ENCODE assay signal across 11 mouse cellular contexts in genomic region chr11:87367865-87368580, GRCm38 (mm10). TPM values are rescaled to one million over a fixed set of nuclear protein-coding genes. Genes with fewer than 3 reads are reported as not detected.
DNase-seq lines count a peak whose midpoint lies in the region; ATAC-seq and TF ChIP-seq lines count a peak whose summit lies in the region.
"Had no signal": no experiment of that assay in that cellular context is flagged by ENCODE, and none has a peak within 500 bp of the region (broad histone marks: within the 10 kb centered on the region; RNA-seq: fewer than 3 reads in every experiment).

No protein-coding gene starts in this region.

- no peak for TF ChIP-seq CTCF in forebrain, postnatal 0 days (IDR thresholded peaks at IDR 0.05; ENCODE audit: low read depth)
- TF ChIP-seq CTCF in brain, embryonic 14.5 days (IDR thresholded peaks at IDR 0.05; ENCODE audit: borderline replicate concordance, extremely low read depth, insufficient read depth, insufficient read length): no peak

- H3K9me3 ChIP-seq in forebrain, postnatal 0 days (ENCODE audit: low read length): no peaks in the 10 kb centered on the region
- no peaks in the 10 kb centered on the region for H3K9me3 ChIP-seq in forebrain, embryonic 16.5 days (ENCODE audit: control insufficient read depth, low read length)
- H3K9me3 ChIP-seq: embryonic facial prominence, embryonic 12.5 days had no signal

- ATAC-seq in forebrain, postnatal 0 days: no peak
- ATAC-seq in forebrain, embryonic 16.5 days: no peak; the same call in 1 of the 2 replicates
- peak; percentile 89 to 93 for ATAC-seq in hematopoietic stem cell, adult 5-6 weeks (replicated peaks in 1 of 2; ENCODE audit: insufficient read depth in 1 of 2, low FRiP score in 2 of 2, low TSS enrichment in 1 of 2, low read depth in 1 of 2, poor library complexity in 2 of 2, severe bottlenecking in 2 of 2)
- ATAC-seq: midbrain, embryonic 16.5 days had no signal

- TF ChIP-seq POLR2A in brain, embryonic 14.5 days (IDR thresholded peaks at IDR 0.05; ENCODE audit: borderline replicate concordance, extremely low read depth, insufficient read depth, insufficient read length, poor library complexity, severe bottlenecking): no peak

- no peak overlapping the region for H3K9ac ChIP-seq in forebrain, postnatal 0 days
- H3K9ac ChIP-seq in forebrain, embryonic 16.5 days (replicated peaks; ENCODE audit: low read depth, low read length): no peak overlapping the region
- H3K9ac ChIP-seq: embryonic facial prominence, embryonic 12.5 days had no signal

- WGBS in forebrain, postnatal 0 days: 55% methylated on average over 9 of the region's 9 CpGs
- WGBS in forebrain, embryonic 16.5 days: 63% methylated on average over 9 of the region's 9 CpGs

- H3K4me3 ChIP-seq in forebrain, postnatal 0 days (ENCODE audit: low read depth, low read length): no peak overlapping the region
- no peak overlapping the region for H3K4me3 ChIP-seq in forebrain, embryonic 16.5 days (replicated peaks; ENCODE audit: low read length)
- H3K4me3 ChIP-seq: embryonic facial prominence, embryonic 12.5 days; left cerebral cortex, adult 2 months had no signal

- no peaks in the 10 kb centered on the region for H3K4me1 ChIP-seq in forebrain, postnatal 0 days (ENCODE audit: insufficient read depth)
- H3K4me1 ChIP-seq in forebrain, embryonic 16.5 days (replicated peaks; ENCODE audit: control insufficient read depth, insufficient read depth, low read length): no peaks in the 10 kb centered on the region
- H3K4me1 ChIP-seq: embryonic facial prominence, embryonic 12.5 days had no signal

- no peak overlapping the region for H3K4me2 ChIP-seq in forebrain, postnatal 0 days (ENCODE audit: low read depth)
- no peak overlapping the region for H3K4me2 ChIP-seq in forebrain, embryonic 16.5 days (ENCODE audit: low read length)
- H3K4me2 ChIP-seq: embryonic facial prominence, embryonic 12.5 days had no signal

- no peaks in the 10 kb centered on the region for H3K27me3 ChIP-seq in forebrain, postnatal 0 days (ENCODE audit: insufficient read depth, low read length)
- H3K27me3 ChIP-seq in forebrain, embryonic 16.5 days (replicated peaks; ENCODE audit: control insufficient read depth, insufficient read depth, low read length): no peaks in the 10 kb centered on the region
- H3K27me3 ChIP-seq: embryonic facial prominence, embryonic 12.5 days had no signal

- no peak overlapping the region for H3K27ac ChIP-seq in forebrain, postnatal 0 days (ENCODE audit: low read depth, low read length)
- no peak overlapping the region; the same call in 1 of the 2 replicates for H3K27ac ChIP-seq in forebrain, embryonic 16.5 days (ENCODE audit: low read length)
- H3K27ac ChIP-seq: embryonic facial prominence, embryonic 12.5 days; left cerebral cortex, adult 2 months had no signal

- intact Hi-C loops in heart, postnatal 36 days (cut with DNase I): no loop called here

- no peaks in the 10 kb centered on the region for H3K36me3 ChIP-seq in forebrain, postnatal 0 days (ENCODE audit: insufficient read depth)
- no peaks in the 10 kb centered on the region for H3K36me3 ChIP-seq in forebrain, embryonic 16.5 days (ENCODE audit: control insufficient read depth, insufficient read depth)
- H3K36me3 ChIP-seq: embryonic facial prominence, embryonic 12.5 days had no signal

- peak; percentile 21 for DNase-seq in forebrain, postnatal 0 days
- peak; percentile 76 for DNase-seq in brain, embryonic 14.5 days (ENCODE audit: low read depth)
- DNase-seq in mesoderm, embryonic 11.5 days (ENCODE audit: low read depth, low spot score): peak; percentile 8
- no peak for DNase-seq in heart, postnatal 4 days
- no peak for DNase-seq in adrenal gland, postnatal 36 days
- DNase-seq in heart, postnatal 36 days: no peak

RNA-seq across cellular contexts. Expression of gene Ppm1e, which starts 9.2 kb away (rescaled TPM):
- 72.6 and 85.0 TPM in 2 replicates for total RNA-seq in forebrain, postnatal 0 days (2014; rRNA removed)
- 14.3 and 18.9 TPM in 2 replicates for polyA plus RNA-seq in forebrain, postnatal 0 days (2015; fragmentation: Nextera tagmentation; extraction: Ambion mirVana)
- polyA plus RNA-seq in forebrain, embryonic 16.5 days (2015; fragmentation: Nextera tagmentation; extraction: Ambion mirVana): 23.1 and 26.5 TPM in 2 replicates
- polyA plus RNA-seq in brain, embryonic 14.5 days (2012; rRNA removed): 41.6 and 50.9 TPM in 2 replicates
- 2.6 and 6.4 TPM in 2 replicates for total RNA-seq in hematopoietic stem cell, adult 5-6 weeks (2017)
- 10 to 100 TPM; 18.1 to 18.7 TPM for total RNA-seq in heart, postnatal 4 days (2021)
- 10 to 100 TPM; 22.2 to 26.7 TPM for total RNA-seq in adrenal gland, postnatal 36 days (2021)
- total RNA-seq in heart, postnatal 36 days (2021): 1 to 10 TPM; 7.7 to 7.8 TPM

RNA-seq across cellular contexts. Expression of gene Rad51c, which starts 36.7 kb away (rescaled TPM):
- 1.9 and 4.0 TPM in 2 replicates for total RNA-seq in forebrain, postnatal 0 days (2014; rRNA removed)
- 1.9 and 2.6 TPM in 2 replicates for polyA plus RNA-seq in forebrain, postnatal 0 days (2015; fragmentation: Nextera tagmentation; extraction: Ambion mirVana)
- polyA plus RNA-seq in forebrain, embryonic 16.5 days (2015; fragmentation: Nextera tagmentation; extraction: Ambion mirVana): 7.4 and 7.7 TPM in 2 replicates
- polyA plus RNA-seq in brain, embryonic 14.5 days (2012; rRNA removed): 5.9 and 7.6 TPM in 2 replicates
- 7.3 and 13.4 TPM in 2 replicates for total RNA-seq in hematopoietic stem cell, adult 5-6 weeks (2017)
- 10 to 100 TPM; 10.5 to 11.1 TPM for total RNA-seq in heart, postnatal 4 days (2021)
- 1 to 10 TPM; 2.0 to 3.1 TPM for total RNA-seq in adrenal gland, postnatal 36 days (2021)
- total RNA-seq in heart, postnatal 36 days (2021): 1 to 10 TPM; 1.1 to 1.3 TPM

RNA-seq across cellular contexts. Expression of gene Tex14, which starts 36.8 kb away (rescaled TPM):
- 0.23 and 0.81 TPM in 2 replicates for total RNA-seq in forebrain, postnatal 0 days (2014; rRNA removed)
- polyA plus RNA-seq in forebrain, postnatal 0 days (2015; fragmentation: Nextera tagmentation; extraction: Ambion mirVana): 0.03 and 0.23 TPM in 2 replicates
- polyA plus RNA-seq in forebrain, embryonic 16.5 days (2015; fragmentation: Nextera tagmentation; extraction: Ambion mirVana): 0.63 TPM in 1 of 2 replicates, not detected in the other
- polyA plus RNA-seq in brain, embryonic 14.5 days (2012; rRNA removed): 0.32 and 1.1 TPM in 2 replicates
- total RNA-seq in hematopoietic stem cell, adult 5-6 weeks (2017): 2.9 TPM in 1 of 2 replicates, not detected in the other
- not detected for total RNA-seq in heart, postnatal 4 days (2021)
- under 1 TPM; 0.36 to 0.95 TPM for total RNA-seq in adrenal gland, postnatal 36 days (2021)
- total RNA-seq in heart, postnatal 36 days (2021): under 1 TPM in 1 of 2 experiments, not detected in 1; 0.33 TPM

Comparison
In these comparisons a context has a peak if more than half of its experiments do, and no peak if none do; other contexts are left out.
1. ATAC-seq: peak in hematopoietic stem cell, adult 5-6 weeks (2 of 2); none in forebrain, postnatal 0 days (single experiment) and forebrain, embryonic 16.5 days (single experiment).
2. DNase-seq: peak in forebrain, postnatal 0 days (single experiment), brain, embryonic 14.5 days (single experiment) and mesoderm, embryonic 11.5 days (single experiment); none in heart, postnatal 4 days (single experiment), adrenal gland, postnatal 36 days (0 of 2) and heart, postnatal 36 days (0 of 2).